In genomic region chr2:125672957-125673631, GRCm38 (mm10) we compare ENCODE assay signal across 7 mouse cellular contexts. TPM values are rescaled to one million over a fixed set of nuclear protein-coding genes. Genes with fewer than 3 reads are reported as not detected.
DNase-seq lines count a peak whose midpoint lies in the region; ATAC-seq and TF ChIP-seq lines count a peak whose summit lies in the region.

TSS of gene Eid1 (plus strand) at chr2:125673095.

- no peaks in the 10 kb centered on the region for H3K4me1 ChIP-seq in intestine, postnatal 0 days (replicated peaks; ENCODE audit: control insufficient read depth, insufficient read depth, low read length)
- peaks cover 13% of the 10 kb centered on the region for H3K4me1 ChIP-seq in limb, embryonic 10.5 days
- H3K4me1 ChIP-seq in midbrain, embryonic 12.5 days, result peaks cover 9% of the 10 kb centered on the region
- peaks cover 3% of the 10 kb centered on the region for H3K4me1 ChIP-seq in small intestine, adult 2 months (ENCODE audit: control insufficient read depth, insufficient read depth, insufficient read length, low read length)

- TF ChIP-seq POLR2A in small intestine, adult 2 months (IDR thresholded peaks at IDR 0.05; ENCODE audit: low read depth, low read length), result no peak

- DNase-seq in adrenal gland, postnatal 10 days, result peak; percentile 89
- DNase-seq in embryo, embryonic 9.5 days (ENCODE audit: extremely low spot score), result peak; percentile 83
- no peak for DNase-seq in gonadal fat pad, adult 2 months (ENCODE audit: low read depth)
- DNase-seq in limb, embryonic 10.5 days (ENCODE audit: low spot score), result peak; percentile 88

- H3K27me3 ChIP-seq in intestine, postnatal 0 days (replicated peaks; ENCODE audit: control insufficient read depth, insufficient read depth, low read length), result no peaks in the 10 kb centered on the region
- H3K27me3 ChIP-seq in limb, embryonic 10.5 days (ENCODE audit: low read depth, poor library complexity, severe bottlenecking), result no peaks in the 10 kb centered on the region
- 0 out of 2 replicates have a peak, but pooled peaks cover 3% of the 10 kb centered on the region for H3K27me3 ChIP-seq in midbrain, embryonic 12.5 days
- no peaks in the 10 kb centered on the region for H3K27me3 ChIP-seq in small intestine, adult 2 months (ENCODE audit: control insufficient read depth, insufficient read depth, low read length)

- peak; percentile 87 for ATAC-seq in intestine, postnatal 0 days
- peak; percentile 91 for ATAC-seq in midbrain, embryonic 12.5 days (ENCODE audit: low FRiP score, low read depth)

- peak within 1 kb of the TSS; percentile 75; the same call in 1 of the 2 replicates for H3K27ac ChIP-seq in intestine, postnatal 0 days (ENCODE audit: low read depth, low read length)
- peak within 1 kb of the TSS; percentile 96 for H3K27ac ChIP-seq in limb, embryonic 10.5 days
- H3K27ac ChIP-seq in midbrain, embryonic 12.5 days (replicated peaks), result peak within 1 kb of the TSS; percentile 92
- H3K27ac ChIP-seq in small intestine, adult 2 months (ENCODE audit: insufficient read depth, low read depth, low read length), result no peak within 1 kb of the TSS

- under 1% methylated on average over 74 of the region's 79 CpGs for WGBS in intestine, postnatal 0 days
- WGBS in limb, embryonic 10.5 days, result under 1% methylated on average over 67 of the region's 79 CpGs
- under 1% methylated on average over 64 of the region's 79 CpGs for WGBS in midbrain, embryonic 12.5 days
- WGBS in small intestine, adult 2 months, result under 1% methylated on average over 62 of the region's 79 CpGs

- no peaks in the 10 kb centered on the region for H3K36me3 ChIP-seq in intestine, postnatal 0 days (ENCODE audit: control insufficient read depth, insufficient read depth)
- no peaks in the 10 kb centered on the region for H3K36me3 ChIP-seq in limb, embryonic 10.5 days
- no peaks in the 10 kb centered on the region for H3K36me3 ChIP-seq in midbrain, embryonic 12.5 days
- H3K36me3 ChIP-seq in small intestine, adult 2 months (ENCODE audit: control insufficient read depth, insufficient read depth, low read length), result no peaks in the 10 kb centered on the region

- peak within 1 kb of the TSS; percentile 76 for H3K4me3 ChIP-seq in intestine, postnatal 0 days (ENCODE audit: low read depth, low read length)
- peak within 1 kb of the TSS; percentile 89 for H3K4me3 ChIP-seq in limb, embryonic 10.5 days
- peak within 1 kb of the TSS; percentile 81 for H3K4me3 ChIP-seq in midbrain, embryonic 12.5 days
- peak within 1 kb of the TSS; percentile 77 for H3K4me3 ChIP-seq in small intestine, adult 2 months (ENCODE audit: low read depth, low read length)

- H3K4me2 ChIP-seq in intestine, postnatal 0 days (replicated peaks; ENCODE audit: low read depth), result peak within 1 kb of the TSS; percentile 95
- H3K4me2 ChIP-seq in midbrain, embryonic 12.5 days (replicated peaks), result peak within 1 kb of the TSS; percentile 61

- H3K9ac ChIP-seq in intestine, postnatal 0 days (ENCODE audit: low read depth, low read length), result peak within 1 kb of the TSS; percentile 73
- peak within 1 kb of the TSS; percentile 92 for H3K9ac ChIP-seq in midbrain, embryonic 12.5 days (replicated peaks)

- H3K9me3 ChIP-seq in intestine, postnatal 0 days (ENCODE audit: control insufficient read depth), result no peaks in the 10 kb centered on the region
- no peaks in the 10 kb centered on the region for H3K9me3 ChIP-seq in limb, embryonic 10.5 days (replicated peaks)
- H3K9me3 ChIP-seq in midbrain, embryonic 12.5 days, result no peaks in the 10 kb centered on the region

- TF ChIP-seq CTCF in intestine, postnatal 0 days (IDR thresholded peaks at IDR 0.05; ENCODE audit: low read depth), result no peak
- no peak for TF ChIP-seq CTCF in small intestine, adult 2 months (IDR thresholded peaks at IDR 0.05; ENCODE audit: extremely low read depth, insufficient read length, insufficient replicate concordance, low read depth, low read length)

RNA-seq across cellular contexts. Expression of gene Eid1, which starts in this region (rescaled TPM):
- total RNA-seq in adrenal gland, postnatal 10 days (2021), result 100 to 1,000 TPM; 111 to 122 TPM
- 26.7 and 42.2 TPM in 2 replicates for polyA plus RNA-seq in gonadal fat pad, adult 2 months (2012; rRNA removed)
- polyA plus RNA-seq in intestine, postnatal 0 days (2015; fragmentation: Nextera tagmentation; extraction: Ambion mirVana), result 64.3 and 67.4 TPM in 2 replicates
- 106 and 135 TPM in 2 replicates for polyA plus RNA-seq in limb, embryonic 10.5 days (2016; fragmentation: Nextera tagmentation; extraction: Ambion mirVana)
- 298 and 327 TPM in 2 replicates for polyA plus RNA-seq in midbrain, embryonic 12.5 days (2016; fragmentation: Nextera tagmentation; extraction: Ambion mirVana)
- 3.8 and 5.3 TPM in 2 replicates for polyA plus RNA-seq in small intestine, adult 2 months (2012; rRNA removed)
